Mouse (Mus musculus): Measurements from ENCODE around the gene Prrx1. TPM values are rescaled to one million over a fixed set of nuclear protein-coding genes. Genes with fewer than 3 reads are reported as not detected.

Gene Prrx1
- polyA plus RNA-seq, 1 experiment from 2014 or later, result 7.7 TPM

GRCm38 (mm10) chr1:163355626-163356156 lies 42.2 kb upstream of the Prrx1 start:
- Histone ChIP-seq H3K9ac (replicated peaks; ENCODE audit: low read depth, low read length) (no peak overlapping the region), H3K4me3 (ENCODE audit: low read depth, low read length) (no peak overlapping the region), H3K27ac (ENCODE audit: low read length) (no peak overlapping the region), H3K36me3 (ENCODE audit: control insufficient read depth, insufficient read depth, low read length) (no peaks in the 10 kb centered on the region), H3K4me1 (ENCODE audit: control insufficient read depth, insufficient read depth, low read length) (no peaks in the 10 kb centered on the region), H3K4me2 (replicated peaks; ENCODE audit: low read depth, low read length) (no peak overlapping the region), H3K9me3 (ENCODE audit: control insufficient read depth, low read depth, low read length) (no peaks in the 10 kb centered on the region), H3K27me3 (ENCODE audit: control insufficient read depth, insufficient read depth, low read length) (no peaks in the 10 kb centered on the region)
- WGBS, result 39% methylated on average over 3 of the region's 3 CpGs
- ATAC-seq (ENCODE audit: insufficient number of reproducible peaks, insufficient read depth, low FRiP score, low read depth), result no peak

GRCm38 (mm10) chr1:163350988-163351387 lies 37.5 kb upstream of the Prrx1 start:
- no peak for ATAC-seq (ENCODE audit: insufficient number of reproducible peaks, insufficient read depth, low FRiP score, low read depth)
- WGBS, result 83% methylated on average over 3 of the region's 3 CpGs

GRCm38 (mm10) chr1:163345541-163345940 lies 32.0 kb upstream of the Prrx1 start:
- H3K27me3 ChIP-seq (ENCODE audit: control insufficient read depth, insufficient read depth, low read length), result no peaks in the 10 kb centered on the region
- no peak for ATAC-seq (ENCODE audit: insufficient number of reproducible peaks, insufficient read depth, low FRiP score, low read depth)
- no peaks in the 10 kb centered on the region for H3K36me3 ChIP-seq (ENCODE audit: control insufficient read depth, insufficient read depth, low read length)
- no peaks in the 10 kb centered on the region for H3K4me1 ChIP-seq (ENCODE audit: control insufficient read depth, insufficient read depth, low read length)
- no peak overlapping the region for H3K4me2 ChIP-seq (replicated peaks; ENCODE audit: low read depth, low read length)
- WGBS, result 78% methylated on average over 5 of the region's 5 CpGs
- H3K9me3 ChIP-seq (ENCODE audit: control insufficient read depth, low read depth, low read length), result no peaks in the 10 kb centered on the region
- no peak overlapping the region for H3K4me3 ChIP-seq (ENCODE audit: low read depth, low read length)
- no peak overlapping the region for H3K27ac ChIP-seq (ENCODE audit: low read length)
- no peak overlapping the region for H3K9ac ChIP-seq (replicated peaks; ENCODE audit: low read depth, low read length)

More at GRCm38 (mm10) chr1:163350988-163351387, 37.5 kb upstream of the Prrx1 start:
- Histone ChIP-seq H3K4me1 (ENCODE audit: control insufficient read depth, insufficient read depth, low read length) (no peaks in the 10 kb centered on the region), H3K4me2 (replicated peaks; ENCODE audit: low read depth, low read length) (no peak overlapping the region), H3K36me3 (ENCODE audit: control insufficient read depth, insufficient read depth, low read length) (no peaks in the 10 kb centered on the region), H3K4me3 (ENCODE audit: low read depth, low read length) (no peak overlapping the region), H3K27me3 (ENCODE audit: control insufficient read depth, insufficient read depth, low read length) (no peaks in the 10 kb centered on the region), H3K9me3 (ENCODE audit: control insufficient read depth, low read depth, low read length) (no peaks in the 10 kb centered on the region), H3K9ac (replicated peaks; ENCODE audit: low read depth, low read length) (no peak overlapping the region), H3K27ac (ENCODE audit: low read length) (no peak overlapping the region)

DNA sequence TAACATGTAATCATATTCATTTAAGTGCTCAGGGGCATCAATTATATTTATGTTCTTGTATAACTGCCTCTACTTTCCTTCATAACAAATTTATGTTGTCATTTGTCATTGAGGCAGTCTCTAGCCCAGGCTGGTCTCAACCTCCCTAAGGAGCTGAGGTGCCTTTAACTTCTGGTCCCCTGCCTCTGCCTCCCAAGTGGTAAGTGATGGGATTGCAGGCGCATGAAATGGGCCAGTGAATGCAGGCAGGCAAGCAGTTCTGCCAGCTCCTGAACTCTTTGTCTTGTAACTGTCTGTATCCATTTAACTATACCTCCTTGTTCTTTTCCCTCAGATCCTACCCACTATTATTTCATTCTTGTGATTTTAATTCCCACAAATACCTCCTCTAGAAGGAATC lies 31.4 kb upstream of the Prrx1 start:
- no peak overlapping the region for H3K4me3 ChIP-seq (ENCODE audit: low read depth, low read length)
- H3K27ac ChIP-seq (ENCODE audit: low read length), result no peak overlapping the region
- no peaks in the 10 kb centered on the region for H3K4me1 ChIP-seq (ENCODE audit: control insufficient read depth, insufficient read depth, low read length)
- H3K27me3 ChIP-seq (ENCODE audit: control insufficient read depth, insufficient read depth, low read length), result no peaks in the 10 kb centered on the region
- no peaks in the 10 kb centered on the region for H3K36me3 ChIP-seq (ENCODE audit: control insufficient read depth, insufficient read depth, low read length)
- WGBS, result 32% methylated on average over 1 of the region's 1 CpGs
- no peak overlapping the region for H3K9ac ChIP-seq (replicated peaks; ENCODE audit: low read depth, low read length)
- no peak overlapping the region for H3K4me2 ChIP-seq (replicated peaks; ENCODE audit: low read depth, low read length)
- H3K9me3 ChIP-seq (ENCODE audit: control insufficient read depth, low read depth, low read length), result no peaks in the 10 kb centered on the region
- ATAC-seq (ENCODE audit: insufficient number of reproducible peaks, insufficient read depth, low FRiP score, low read depth), result no peak

- H3K36me3 ChIP-seq (ENCODE audit: control insufficient read depth, insufficient read depth, low read length), result no peaks in the 10 kb centered on the region
- no peak overlapping the region for H3K4me2 ChIP-seq (replicated peaks; ENCODE audit: low read depth, low read length)
- no peak overlapping the region for H3K9ac ChIP-seq (replicated peaks; ENCODE audit: low read depth, low read length)
- no peaks in the 10 kb centered on the region for H3K9me3 ChIP-seq (ENCODE audit: control insufficient read depth, low read depth, low read length)
- no peak overlapping the region for H3K27ac ChIP-seq (ENCODE audit: low read length)
- H3K27me3 ChIP-seq (ENCODE audit: control insufficient read depth, insufficient read depth, low read length), result no peaks in the 10 kb centered on the region
- no peak for ATAC-seq (ENCODE audit: insufficient number of reproducible peaks, insufficient read depth, low FRiP score, low read depth)
- no peak overlapping the region for H3K4me3 ChIP-seq (ENCODE audit: low read depth, low read length)
- H3K4me1 ChIP-seq (ENCODE audit: control insufficient read depth, insufficient read depth, low read length), result no peaks in the 10 kb centered on the region
- WGBS, result 22% methylated on average over 3 of the region's 3 CpGs
These were observed 25.7 kb upstream of the Prrx1 start for GRCm38 (mm10) chr1:163339219-163339561.

- Histone ChIP-seq H3K4me1 (ENCODE audit: control insufficient read depth, insufficient read depth, low read length) (no peaks in the 10 kb centered on the region), H3K9me3 (ENCODE audit: control insufficient read depth, low read depth, low read length) (no peaks in the 10 kb centered on the region), H3K27me3 (ENCODE audit: control insufficient read depth, insufficient read depth, low read length) (no peaks in the 10 kb centered on the region), H3K4me2 (replicated peaks; ENCODE audit: low read depth, low read length) (no peak overlapping the region), H3K27ac (ENCODE audit: low read length) (no peak overlapping the region), H3K9ac (replicated peaks; ENCODE audit: low read depth, low read length) (no peak overlapping the region), H3K4me3 (ENCODE audit: low read depth, low read length) (no peak overlapping the region), H3K36me3 (ENCODE audit: control insufficient read depth, insufficient read depth, low read length) (no peaks in the 10 kb centered on the region)
- ATAC-seq (ENCODE audit: insufficient number of reproducible peaks, insufficient read depth, low FRiP score, low read depth), result no peak
- 53% methylated on average over 7 of the region's 7 CpGs for WGBS
These were observed 25.2 kb upstream of the Prrx1 start for GRCm38 (mm10) chr1:163338525-163339218.

DNA sequence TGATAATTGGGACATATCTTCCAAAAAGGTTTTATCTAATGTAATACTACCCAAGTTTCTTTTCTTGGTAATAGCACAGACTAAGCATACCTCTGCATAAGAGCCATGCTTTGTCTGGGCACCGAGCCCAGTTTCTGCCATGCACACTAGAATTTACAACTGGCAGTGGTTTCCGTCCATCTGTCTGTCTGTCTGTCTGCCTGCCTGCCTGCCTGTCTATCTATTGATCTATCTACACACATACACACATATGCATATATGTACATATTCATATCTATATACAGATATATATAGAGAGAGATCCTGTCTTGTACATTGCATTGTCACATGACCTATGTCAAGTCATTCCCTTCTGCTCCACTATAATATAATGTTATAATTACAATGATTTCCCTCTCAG lies 24.3 kb upstream of the Prrx1 start:
- no peaks in the 10 kb centered on the region for H3K36me3 ChIP-seq (ENCODE audit: control insufficient read depth, insufficient read depth, low read length)
- no peaks in the 10 kb centered on the region for H3K9me3 ChIP-seq (ENCODE audit: control insufficient read depth, low read depth, low read length)
- no peak overlapping the region for H3K9ac ChIP-seq (replicated peaks; ENCODE audit: low read depth, low read length)
- ATAC-seq (ENCODE audit: insufficient number of reproducible peaks, insufficient read depth, low FRiP score, low read depth), result no peak
- no peak overlapping the region for H3K4me2 ChIP-seq (replicated peaks; ENCODE audit: low read depth, low read length)
- H3K4me3 ChIP-seq (ENCODE audit: low read depth, low read length), result no peak overlapping the region
- no peaks in the 10 kb centered on the region for H3K27me3 ChIP-seq (ENCODE audit: control insufficient read depth, insufficient read depth, low read length)
- 86% methylated on average over 2 of the region's 2 CpGs for WGBS
- H3K27ac ChIP-seq (ENCODE audit: low read length), result no peak overlapping the region
- no peaks in the 10 kb centered on the region for H3K4me1 ChIP-seq (ENCODE audit: control insufficient read depth, insufficient read depth, low read length)

DNA sequence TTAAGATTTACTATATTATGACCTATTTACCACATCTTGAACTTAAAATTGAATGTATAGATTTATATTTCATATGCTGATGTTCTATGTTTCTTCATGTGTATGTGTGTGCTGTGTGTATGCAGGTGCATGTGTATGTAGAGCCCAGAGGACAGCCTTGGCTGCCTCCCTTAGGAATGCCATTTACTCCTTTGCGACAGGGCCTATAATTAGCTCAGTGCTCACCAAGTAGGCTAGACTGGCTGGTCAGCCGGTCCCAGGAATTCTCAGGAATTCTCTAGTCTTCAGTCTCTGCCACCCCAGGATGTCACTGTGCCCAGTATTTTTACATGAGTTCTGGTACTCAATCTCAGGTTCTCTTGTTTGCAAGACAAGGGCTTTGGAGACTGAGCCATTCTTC lies 13.8 kb upstream of the Prrx1 start:
- Histone ChIP-seq H3K27me3 (ENCODE audit: control insufficient read depth, insufficient read depth, low read length) (no peaks in the 10 kb centered on the region), H3K36me3 (ENCODE audit: control insufficient read depth, insufficient read depth, low read length) (no peaks in the 10 kb centered on the region), H3K4me2 (replicated peaks; ENCODE audit: low read depth, low read length) (no peak overlapping the region), H3K4me3 (ENCODE audit: low read depth, low read length) (no peak overlapping the region), H3K9ac (replicated peaks; ENCODE audit: low read depth, low read length) (no peak overlapping the region), H3K27ac (ENCODE audit: low read length) (no peak overlapping the region), H3K4me1 (ENCODE audit: control insufficient read depth, insufficient read depth, low read length) (no peaks in the 10 kb centered on the region), H3K9me3 (ENCODE audit: control insufficient read depth, low read depth, low read length) (no peaks in the 10 kb centered on the region)
- no peak for ATAC-seq (ENCODE audit: insufficient number of reproducible peaks, insufficient read depth, low FRiP score, low read depth)
- WGBS, result 68% methylated on average over 2 of the region's 2 CpGs
